Mouse (Mus musculus) adrenal gland, postnatal 10 days (tissue): ENCODE measurements at regions not wholly inside any gene's neighbourhood (a gene's known extent, or its start where the extent isn't known, plus 50 kb on each side); places are given as distances from the start of the nearest gene placed in this dataset.
A peak's percentile ranks its signal among the peaks of the same experiment; 100 is the strongest.

Experiments
- DNase-seq: peaks from one replicate; pipeline ENCODE4 v3.0.0; 2021; ENCODE audit warnings: mixed read lengths

DNA sequence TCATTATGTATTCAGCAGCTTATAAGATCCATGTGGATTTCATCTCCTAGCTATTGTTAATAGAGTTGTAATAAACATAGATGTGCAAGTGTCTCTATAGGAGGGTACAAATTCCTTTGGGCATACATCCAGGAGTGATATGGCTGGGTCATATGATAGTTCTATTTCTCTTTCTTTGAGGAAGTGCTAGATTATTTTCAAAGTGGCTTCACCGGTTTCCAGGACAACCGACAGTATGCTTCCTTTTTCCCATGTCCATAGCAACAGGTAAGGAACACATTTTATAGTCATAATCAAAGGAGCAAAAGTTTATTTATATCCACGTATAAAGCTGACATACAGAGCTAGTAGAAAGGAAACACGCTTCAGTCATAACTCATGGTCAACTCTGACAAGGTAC is 710.2 kb upstream of the Tenm4 start:
- DNase-seq = no peak

DNA sequence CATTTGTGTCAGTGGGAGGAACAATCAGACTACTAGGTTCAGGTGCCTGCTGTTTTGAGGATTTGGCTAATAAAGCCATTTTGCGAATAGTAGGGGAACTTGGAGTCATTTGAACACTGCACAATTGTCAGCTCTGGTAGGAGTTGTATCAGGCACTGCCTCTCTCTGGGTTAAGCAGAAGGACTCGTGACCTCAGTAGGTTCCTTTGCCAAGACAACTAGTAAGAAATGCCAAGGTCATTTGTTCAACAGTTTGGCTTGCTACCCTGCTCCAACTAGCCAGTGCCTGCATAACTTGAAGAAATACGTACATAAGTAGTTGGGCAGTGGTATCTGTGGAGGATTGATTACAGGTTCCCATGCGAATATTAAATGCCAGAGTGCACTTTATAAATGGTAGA is 705.5 kb upstream of the Tenm4 start:
- peak; percentile 14 for DNase-seq

DNA sequence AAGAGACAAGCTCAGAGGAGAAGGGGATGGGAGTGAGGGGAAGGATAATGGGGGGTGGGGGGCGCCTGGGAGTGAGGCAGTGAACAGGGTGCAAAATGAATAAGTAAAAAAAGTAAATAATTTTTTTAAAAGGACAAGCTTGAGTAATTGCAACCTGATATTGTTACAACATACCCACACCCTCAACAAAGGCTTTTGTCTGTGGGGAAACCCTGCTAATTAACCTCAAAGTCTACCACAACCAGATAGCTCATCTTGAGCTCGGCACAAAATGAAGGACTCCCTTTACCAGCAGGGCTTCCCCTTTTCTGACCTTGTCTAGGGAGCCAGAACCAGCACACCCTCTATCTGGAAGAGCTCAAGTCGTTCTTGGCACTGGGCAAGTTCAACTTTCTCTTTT is 704.0 kb upstream of the Tenm4 start:
- DNase-seq = no peak

DNA sequence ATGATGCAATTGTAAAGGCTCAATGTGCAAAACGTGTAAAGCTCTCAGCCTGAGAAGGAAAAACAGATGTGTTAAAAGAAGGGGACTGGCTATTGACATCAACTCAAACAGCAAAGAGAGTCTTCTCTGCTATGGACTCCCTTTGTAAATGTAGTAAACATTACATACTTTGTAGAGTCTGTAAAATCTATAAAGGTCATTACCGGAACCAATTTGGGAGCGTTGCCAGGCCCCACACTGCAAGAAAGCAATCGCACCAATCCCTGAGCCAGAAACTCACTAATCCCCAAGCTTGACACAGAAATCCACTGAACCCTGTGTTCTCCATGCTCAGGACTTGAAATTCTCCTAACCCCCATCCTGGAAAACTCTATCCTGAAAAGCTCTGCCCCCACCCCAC is 697.2 kb upstream of the Tenm4 start:
- DNase-seq = no peak

DNA sequence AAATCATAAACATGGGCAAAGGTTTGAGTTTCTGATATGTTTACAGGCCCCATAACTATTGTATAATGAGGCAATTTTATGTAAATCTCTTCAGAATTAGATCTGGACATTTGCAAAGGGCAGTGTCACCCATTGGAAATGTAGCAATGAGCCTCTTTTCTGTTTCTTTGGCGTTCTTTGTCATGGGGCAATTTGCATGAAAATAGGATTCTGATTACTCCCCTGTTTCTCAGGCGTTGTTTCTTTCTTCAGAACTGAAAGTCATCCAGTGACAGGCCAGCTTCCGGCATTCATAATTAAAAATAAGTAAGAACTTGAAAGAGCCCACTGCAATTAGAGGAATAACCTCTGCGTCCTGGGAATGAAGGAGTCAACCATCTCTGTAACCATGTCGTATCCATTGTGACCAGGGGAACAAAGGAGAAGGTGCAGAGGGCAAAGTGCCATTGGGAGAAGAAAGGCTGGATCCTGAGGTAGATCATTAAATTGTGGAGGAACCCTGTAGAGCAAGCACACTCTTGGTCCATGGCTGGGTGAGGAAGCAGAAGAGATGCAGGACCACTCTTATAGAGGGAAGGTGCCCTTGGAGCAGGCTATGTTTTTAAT is 690.8 kb upstream of the Tenm4 start:
- DNase-seq = no peak

DNA sequence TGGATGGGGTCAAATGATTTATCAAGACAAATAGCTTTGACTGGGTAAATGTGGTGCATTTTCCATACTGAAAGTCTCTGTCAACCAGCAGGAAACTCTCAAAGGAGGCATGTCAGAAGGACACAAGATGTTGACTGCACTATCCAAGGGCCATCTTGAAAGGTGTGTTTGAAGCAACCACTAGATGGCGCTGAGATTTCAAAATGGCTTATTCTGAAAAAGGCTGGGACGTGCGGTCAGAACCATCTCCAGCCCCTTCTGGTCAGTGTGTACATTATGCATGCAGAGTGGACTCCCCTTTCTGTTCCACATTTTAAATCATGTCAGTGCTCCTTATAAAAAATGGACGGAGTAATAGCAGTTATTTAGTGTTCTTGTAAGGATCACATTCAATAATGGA is 681.4 kb upstream of the Tenm4 start:
- peak; percentile 58 for DNase-seq

DNA sequence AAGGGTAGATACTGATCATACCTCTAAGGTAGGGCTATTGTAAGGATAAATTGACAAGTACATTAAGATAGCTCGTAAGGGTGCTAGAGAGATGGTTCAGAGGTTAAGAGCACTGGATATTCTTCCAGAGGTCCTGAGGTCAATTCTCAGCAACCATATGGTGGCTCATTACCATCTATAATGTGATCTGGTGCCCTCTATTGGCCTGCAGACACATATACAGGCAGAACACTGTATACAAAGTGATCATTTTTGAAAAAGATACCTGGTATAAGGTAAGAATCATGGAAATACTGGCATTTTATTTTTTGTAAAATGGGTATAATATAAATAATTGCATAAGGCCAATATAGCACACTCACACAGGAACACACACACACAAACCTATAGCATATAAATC is 676.3 kb upstream of the Tenm4 start:
- no peak for DNase-seq

DNA sequence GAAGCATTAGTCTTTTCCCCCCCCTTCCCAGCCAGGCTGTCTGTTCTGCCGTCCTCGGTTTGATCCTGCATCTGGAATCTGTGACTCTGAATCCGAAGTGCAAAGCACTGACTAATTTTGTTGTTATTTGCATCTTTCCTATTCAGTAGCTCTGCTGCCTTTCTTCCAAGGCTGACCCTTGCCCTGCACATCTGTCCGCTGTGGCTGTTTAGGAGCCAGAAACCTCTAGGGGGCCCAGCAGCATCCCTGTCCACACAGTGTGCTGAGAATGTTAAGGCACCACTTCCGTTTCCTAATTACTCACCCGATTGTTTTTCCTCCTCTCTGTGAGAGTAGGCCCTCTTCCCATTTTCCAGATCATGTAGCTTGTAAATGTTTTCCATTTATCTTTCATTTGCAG is 668.1 kb upstream of the Tenm4 start:
- no peak for DNase-seq

DNA sequence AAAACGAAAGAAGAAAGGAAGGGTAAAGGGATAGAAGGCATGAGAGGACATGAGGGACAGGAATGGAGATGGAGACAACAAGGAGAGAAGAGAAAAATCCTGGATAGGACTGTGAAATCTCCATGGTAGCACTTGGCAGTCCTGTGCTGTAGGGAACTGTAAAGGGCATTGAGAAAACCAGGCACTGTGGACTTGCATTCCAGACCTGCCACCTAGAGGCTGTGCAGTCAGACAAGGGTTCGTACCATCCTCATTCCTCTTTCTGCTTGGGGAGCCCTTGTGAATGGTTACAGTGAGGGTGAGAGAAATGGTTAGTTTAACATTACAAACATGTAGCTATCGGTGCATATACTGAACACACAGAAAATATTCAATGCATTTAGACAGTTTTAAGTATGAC is 623.8 kb upstream of the Tenm4 start:
- DNase-seq = no peak

DNA sequence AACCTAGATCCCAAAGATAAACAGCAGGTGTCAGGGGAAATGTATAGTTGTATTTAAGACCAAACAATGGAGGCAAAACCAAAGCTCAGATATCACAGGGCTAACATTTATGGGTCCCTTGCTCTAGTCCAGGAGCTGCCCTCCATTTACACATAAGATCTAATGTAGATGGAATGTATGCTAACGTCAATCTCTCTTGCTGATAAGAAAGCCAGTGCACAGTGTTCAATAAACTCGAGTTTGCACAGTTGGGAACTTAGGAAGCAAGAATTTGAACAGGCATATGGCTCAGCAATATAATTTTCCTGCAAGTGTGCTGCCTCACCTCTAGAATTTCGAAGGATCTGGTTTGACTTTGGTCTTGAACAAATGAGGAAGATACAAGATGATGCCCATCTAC is 620.9 kb upstream of the Tenm4 start:
- no peak for DNase-seq

DNA sequence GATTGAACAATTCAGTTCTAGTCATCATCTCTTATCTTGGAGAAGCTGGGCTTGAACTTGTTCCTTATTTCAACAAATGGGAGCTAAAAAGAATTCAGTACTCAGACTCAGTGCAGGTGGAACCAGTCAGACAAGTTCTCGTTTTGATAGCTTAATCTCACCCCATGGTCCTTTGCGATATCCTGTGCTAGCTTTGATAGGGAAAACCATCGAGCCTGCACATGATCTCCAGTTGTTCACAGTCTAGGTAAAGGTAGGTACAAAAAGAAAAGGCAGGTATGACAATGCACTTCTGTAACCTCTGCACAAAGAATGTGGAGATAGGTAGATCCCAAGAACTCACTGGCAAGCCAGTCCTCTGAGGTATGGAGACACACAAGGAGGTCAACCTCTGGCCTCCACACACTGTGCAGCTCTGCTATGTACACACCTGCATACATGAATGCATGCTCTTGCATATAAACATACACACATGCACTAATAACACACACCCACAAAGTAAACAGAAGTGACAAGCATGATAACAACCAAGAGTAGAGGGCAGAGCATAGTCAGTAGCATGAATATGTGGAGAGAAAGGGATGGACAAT is 619.2 kb upstream of the Tenm4 start:
- DNase-seq = no peak

DNA sequence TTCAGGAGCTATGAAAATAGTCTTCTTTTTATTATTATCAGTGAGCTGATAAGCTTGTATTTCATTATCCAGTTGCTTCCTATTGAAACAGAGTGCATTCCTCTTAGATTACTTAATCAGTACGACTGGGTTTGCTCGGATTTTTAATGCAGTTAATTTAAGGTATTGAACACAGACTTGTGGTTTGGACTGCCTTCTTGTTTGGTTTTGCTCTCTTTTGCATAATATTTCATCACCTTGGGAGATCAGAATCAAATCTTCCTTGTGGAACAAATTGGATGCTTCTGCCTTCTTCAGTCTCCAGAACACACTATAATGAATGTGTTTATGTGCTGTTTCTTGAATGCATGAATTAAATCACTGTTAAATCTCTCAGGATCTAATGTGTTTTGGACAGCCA is 612.5 kb upstream of the Tenm4 start:
- DNase-seq = no peak

DNA sequence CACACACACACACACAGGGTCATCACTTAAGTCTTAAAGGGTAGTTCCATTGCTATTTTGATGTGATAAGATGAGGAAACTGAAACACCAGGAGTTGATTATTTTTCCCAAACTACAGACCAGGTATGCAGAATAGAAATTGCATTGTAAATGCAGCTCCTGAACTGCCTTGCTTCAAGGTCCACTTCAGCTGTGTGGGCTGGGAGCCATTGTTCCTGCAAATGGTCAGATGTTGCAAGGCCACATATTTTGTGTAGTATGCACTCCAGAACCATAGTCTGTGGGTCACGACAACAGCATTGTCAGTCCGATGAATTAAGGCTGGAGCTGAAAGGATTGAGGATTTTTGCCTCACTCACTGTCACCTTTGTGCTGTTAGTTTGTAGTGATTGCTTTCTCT is 592.4 kb upstream of the Tenm4 start:
- no peak for DNase-seq

DNA sequence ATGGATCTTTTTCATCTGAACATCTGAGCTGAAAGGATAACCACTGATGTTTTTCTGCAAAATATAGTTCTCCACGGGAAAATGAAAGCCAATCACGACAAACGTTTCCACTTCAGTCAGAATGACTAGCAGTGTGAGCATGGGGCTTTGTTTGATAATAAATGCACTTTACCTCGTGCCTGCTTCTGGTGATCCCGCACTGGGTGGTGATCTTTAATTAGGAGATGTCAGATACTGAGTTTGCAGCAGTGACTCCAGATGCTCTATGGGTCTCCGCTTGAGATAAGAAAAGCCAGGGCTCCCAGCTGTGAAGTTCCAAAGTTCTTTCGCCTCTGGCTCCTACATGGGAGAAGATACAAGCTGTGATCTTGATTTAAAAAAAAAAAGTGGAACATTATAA is 589.7 kb upstream of the Tenm4 start:
- DNase-seq = no peak

DNA sequence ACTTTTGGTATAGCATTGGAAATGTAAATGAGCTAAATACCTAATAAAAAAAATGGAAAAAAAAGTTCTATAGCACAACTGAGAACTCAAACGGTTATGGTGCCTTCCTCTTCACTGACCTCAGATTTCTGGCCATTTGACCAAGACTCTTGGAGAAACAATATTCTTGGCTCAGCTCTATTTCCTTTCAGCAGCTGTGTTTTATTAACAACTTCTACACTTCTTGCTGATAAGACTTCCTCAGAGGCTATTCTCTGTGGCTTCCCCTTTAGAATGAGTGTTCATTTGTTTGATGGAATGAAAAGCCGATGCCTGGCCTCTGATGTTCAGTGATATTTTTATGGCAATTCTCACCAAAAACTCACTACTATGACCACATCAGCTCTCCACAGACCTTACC is 572.7 kb upstream of the Tenm4 start:
- no peak for DNase-seq

DNA sequence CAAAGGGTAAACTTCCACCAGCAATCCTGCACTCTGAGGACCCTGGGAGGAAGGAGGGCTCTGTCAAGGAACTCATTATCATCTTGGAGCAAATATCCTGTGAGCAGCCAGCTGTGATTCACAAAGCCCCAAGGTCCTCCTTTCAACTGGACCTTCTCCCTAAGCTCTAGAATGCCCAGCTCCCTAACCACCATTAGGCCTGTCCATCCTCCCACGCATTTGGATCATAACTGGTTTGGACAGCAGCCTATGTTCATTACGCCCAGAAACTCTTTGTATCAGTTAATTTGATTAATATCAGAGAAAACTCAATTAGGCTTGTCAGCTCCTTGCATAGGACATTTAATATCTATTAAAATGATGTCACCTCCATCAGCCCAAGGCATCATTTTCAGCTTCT is 557.3 kb upstream of the Tenm4 start:
- DNase-seq = no peak

DNA sequence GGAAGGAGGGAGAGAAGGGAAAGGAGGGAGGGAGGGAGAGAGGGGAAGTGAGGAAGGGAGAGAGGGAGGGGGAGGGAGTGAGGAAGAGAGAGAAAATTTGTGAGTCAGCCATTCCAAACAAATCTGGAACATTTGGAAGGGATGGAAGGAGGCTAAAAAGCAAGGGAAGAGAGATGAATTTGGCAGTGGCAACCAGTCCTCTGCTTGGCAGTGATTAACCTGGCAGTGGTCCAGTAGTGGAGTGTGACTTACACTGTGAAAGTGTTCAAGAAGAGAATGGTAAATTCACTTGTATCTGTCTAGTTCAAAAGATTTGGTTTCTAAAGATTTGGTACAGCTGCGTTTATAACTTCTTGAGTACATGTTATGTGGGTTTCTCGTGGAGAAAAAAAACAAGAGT is 553.7 kb upstream of the Tenm4 start:
- peak; percentile 29 for DNase-seq

DNA sequence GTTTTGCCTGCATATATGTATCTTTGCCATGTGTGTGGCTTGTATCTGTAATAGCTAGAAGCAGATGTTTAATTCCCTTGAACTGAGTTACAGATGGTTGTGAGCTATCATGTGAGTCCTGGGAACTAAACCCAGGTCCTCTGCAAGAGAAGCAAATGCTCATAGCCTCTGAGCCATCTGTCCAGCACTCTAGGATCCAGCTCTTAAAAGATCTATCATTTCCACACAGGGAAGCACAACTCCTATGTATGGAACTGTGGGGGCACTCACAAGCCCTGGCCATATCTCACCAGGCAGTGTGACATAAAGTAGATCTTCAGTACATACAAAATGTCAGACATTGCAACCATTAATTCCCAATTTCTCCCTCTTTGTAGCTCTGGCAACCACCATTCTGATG is 552.9 kb upstream of the Tenm4 start:
- DNase-seq = no peak

DNA sequence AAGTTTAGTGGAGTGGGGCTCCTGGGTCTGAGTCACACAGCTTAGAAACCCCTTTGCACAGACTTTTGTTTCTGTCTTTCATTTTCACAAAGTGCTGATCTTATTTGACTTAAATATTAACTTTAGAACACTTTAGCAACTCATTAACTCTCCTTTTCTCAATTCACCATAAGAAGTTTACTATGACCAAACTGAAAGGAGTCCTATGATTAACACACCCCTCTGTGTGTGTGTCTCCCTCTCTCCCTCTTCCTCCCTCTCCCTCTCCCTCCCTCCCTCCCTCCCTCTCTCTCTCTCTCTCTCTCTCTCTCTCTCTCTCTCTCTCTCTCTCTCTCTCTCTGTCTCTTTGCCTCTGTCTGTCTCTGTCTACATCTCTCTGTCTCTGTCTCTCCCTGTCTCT is 551.0 kb upstream of the Tenm4 start:
- no peak for DNase-seq

DNA sequence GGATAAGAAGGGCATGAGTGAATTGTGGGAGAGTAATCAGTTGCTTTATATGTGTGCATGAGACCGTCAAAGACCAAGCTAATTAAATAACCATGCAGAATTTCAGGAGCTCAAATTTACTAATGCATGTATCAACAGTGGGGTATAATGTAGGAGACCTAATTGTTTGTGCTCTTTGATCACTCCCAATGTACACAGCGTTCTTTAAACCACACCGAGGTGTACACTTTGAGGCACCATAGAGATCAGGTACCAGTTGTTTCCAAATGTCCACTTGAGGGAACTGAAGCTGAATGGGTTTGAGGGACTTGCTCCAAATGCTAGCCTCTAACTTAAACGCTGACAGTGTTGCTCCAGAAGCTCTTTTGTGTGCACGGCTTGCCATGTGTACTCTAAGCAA is 530.4 kb upstream of the Tenm4 start:
- no peak for DNase-seq

DNA sequence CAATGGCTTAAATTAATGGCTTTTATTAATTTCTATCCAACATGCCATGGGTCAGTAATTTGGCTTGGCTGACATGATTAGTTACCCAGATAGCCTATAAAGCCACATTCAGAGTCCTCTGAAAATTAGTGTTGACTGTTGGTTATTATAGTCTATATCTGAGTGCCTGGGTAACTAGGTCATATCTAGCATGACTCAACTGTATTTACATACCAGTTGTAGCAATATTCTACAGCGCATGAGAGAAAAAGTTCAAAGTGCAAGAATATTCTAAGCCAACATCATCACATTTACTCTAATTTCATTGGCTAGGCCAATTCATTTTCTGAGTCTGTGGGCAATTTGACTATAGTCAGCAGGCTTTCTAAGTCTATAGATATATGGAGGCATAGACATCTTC is 496.7 kb upstream of the Tenm4 start:
- no peak for DNase-seq

DNA sequence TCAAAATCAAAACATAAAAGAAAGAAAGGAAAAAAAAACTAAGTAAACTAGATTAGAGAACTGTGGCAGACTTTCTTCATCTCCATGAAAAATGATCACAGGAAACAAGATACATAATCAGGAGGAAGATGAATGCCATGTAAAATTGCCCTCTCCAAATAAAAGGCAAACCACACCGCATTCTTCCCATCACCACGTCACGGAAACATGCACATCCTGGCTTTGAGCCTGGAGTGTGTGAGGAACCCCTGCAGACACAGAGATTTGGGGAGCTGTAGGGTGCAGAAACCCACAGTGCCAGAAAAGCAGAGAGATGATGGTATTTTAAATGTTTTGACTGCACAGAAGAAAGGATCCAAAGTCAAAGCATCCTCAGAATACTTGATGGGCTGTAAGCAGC is 488.5 kb upstream of the Tenm4 start:
- no peak for DNase-seq

DNA sequence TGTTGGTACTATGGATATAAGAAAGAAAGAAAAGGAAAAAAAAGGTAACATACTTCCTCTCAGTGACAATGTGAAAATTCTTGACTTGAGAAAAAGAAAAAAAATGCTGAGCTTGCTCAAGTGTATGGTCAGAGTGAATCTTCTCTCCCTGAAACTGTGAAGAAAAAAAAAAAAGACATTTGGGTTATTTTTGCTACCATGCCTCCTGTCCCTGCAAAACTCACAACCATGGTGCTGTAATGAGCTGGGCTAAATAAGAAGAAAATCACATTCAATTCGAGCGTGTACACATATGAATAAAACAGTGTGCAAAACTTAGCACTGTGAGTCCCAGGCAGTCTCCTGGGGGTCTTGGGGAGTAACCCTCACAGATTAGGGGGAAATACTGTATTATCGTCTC is 483.3 kb upstream of the Tenm4 start:
- DNase-seq = no peak

DNA sequence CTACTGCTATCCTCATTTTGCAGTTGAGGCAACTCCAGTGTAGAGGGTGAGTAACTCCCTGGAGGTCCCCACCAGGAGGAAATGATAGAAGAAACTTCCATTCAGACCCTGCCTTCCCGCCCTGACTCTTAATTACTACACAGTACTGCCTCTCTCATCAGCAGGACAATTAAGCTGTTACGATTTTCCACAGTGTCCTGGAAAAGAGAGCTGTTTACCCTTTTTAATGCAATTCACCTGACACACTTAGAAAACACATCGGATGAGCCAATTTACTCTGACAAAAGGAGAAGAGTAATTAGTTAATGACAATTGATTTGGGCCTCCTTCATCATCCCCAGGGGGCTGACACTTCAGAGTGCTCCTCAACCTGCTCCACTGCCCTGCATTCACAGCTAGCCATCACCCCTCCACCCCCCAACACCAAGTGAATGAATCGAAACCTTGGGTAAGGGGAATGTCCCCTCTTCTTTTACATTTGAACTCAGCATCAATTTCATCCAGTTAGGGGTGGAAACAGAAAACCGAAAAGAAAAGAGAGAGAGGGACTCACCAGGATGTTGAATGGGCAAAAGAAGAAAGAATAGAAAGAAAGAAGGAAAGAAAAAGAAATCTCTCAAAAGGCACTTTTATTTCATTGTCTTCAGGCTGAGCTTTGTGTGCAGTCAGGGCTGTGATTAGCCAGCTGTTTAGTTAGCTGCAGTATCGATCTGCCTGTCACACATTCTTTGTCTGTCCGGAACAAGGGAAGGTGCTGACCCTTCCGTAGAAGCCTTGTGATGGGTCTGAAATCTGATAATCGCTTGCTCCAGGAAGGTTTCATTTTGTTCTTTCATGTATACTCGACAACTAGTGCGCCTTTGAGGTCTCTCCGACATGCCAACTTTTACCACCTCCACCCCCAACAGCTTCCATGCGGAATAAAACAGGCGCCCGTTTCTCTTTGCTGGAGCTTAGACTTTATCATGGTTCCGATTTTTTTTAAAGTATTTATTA is 482.6 kb upstream of the Tenm4 start:
- no peak for DNase-seq
